10 mouse cellular contexts compared by ENCODE assay signal in the genomic region with DNA sequence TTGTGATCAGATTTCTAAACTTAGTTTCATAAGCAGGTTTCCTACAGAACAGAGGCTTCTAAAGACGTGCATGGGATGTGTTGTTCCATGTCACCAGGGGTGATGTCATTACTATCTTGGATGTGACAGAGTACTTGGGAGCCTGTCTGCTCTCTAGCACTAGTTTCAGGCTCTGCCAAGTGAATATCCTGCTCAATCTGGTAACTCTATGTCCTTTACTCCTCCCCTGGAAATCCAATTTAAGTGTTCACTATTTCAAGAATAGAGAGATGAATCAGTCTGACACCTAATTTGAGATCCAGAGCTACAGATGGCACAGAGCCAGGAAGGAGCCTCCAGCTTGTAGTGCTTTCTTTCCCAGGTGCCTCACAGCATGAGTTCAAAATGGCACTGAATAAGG. TPM values are rescaled to one million over a fixed set of nuclear protein-coding genes. Genes with fewer than 3 reads are reported as not detected.
A peak's percentile ranks its signal among the peaks of the same experiment; 100 is the strongest.
DNase-seq lines count a peak whose midpoint lies in the region; ATAC-seq and TF ChIP-seq lines count a peak whose summit lies in the region.
"Had no signal": no experiment of that assay in that cellular context is flagged by ENCODE, and none has a peak within 500 bp of the region (broad histone marks: within the 10 kb centered on the region; RNA-seq: fewer than 3 reads in every experiment).

No protein-coding gene starts in this region.

- no peak for TF ChIP-seq CTCF in cortical plate, adult 2 months (IDR thresholded peaks at IDR 0.05; ENCODE audit: extremely low read depth, insufficient read depth, low read length)
- TF ChIP-seq CTCF in stomach, postnatal 0 days (IDR thresholded peaks at IDR 0.05; ENCODE audit: low read depth): no peak

- 47% methylated on average over 1 of the region's 1 CpGs for WGBS in heart, embryonic 16.5 days
- 90% methylated on average over 1 of the region's 1 CpGs for WGBS in embryonic facial prominence, embryonic 10.5 days
- 37% methylated on average over 1 of the region's 1 CpGs for WGBS in stomach, postnatal 0 days

- no peak for TF ChIP-seq POLR2A in cortical plate, adult 2 months (IDR thresholded peaks at IDR 0.05; ENCODE audit: extremely low read depth, insufficient read depth, low read length)

- no peaks in the 10 kb centered on the region for H3K27me3 ChIP-seq in heart, embryonic 16.5 days (ENCODE audit: control insufficient read depth, insufficient read depth, low read length)
- no peaks in the 10 kb centered on the region for H3K27me3 ChIP-seq in embryonic facial prominence, embryonic 10.5 days (replicated peaks; ENCODE audit: low read depth, poor library complexity, severe bottlenecking)
- H3K27me3 ChIP-seq in stomach, postnatal 0 days (ENCODE audit: control insufficient read depth, insufficient read depth, low read length): no peaks in the 10 kb centered on the region

- intact Hi-C loops in left cerebral cortex, postnatal 10 days (cut with DNase I): no loop called here

- H3K36me3 ChIP-seq in heart, embryonic 16.5 days (ENCODE audit: control insufficient read depth, insufficient read depth): peaks cover 21% of the 10 kb centered on the region
- H3K36me3 ChIP-seq in embryonic facial prominence, embryonic 10.5 days (replicated peaks): peaks cover 60% of the 10 kb centered on the region
- H3K36me3 ChIP-seq in stomach, postnatal 0 days (ENCODE audit: control insufficient read depth, insufficient read depth, low read length): peaks cover 7% of the 10 kb centered on the region; the same call in 1 of the 2 replicates

- H3K9me3 ChIP-seq in heart, embryonic 16.5 days (replicated peaks; ENCODE audit: control insufficient read depth, low read length): no peaks in the 10 kb centered on the region
- no peaks in the 10 kb centered on the region for H3K9me3 ChIP-seq in embryonic facial prominence, embryonic 10.5 days
- H3K9me3 ChIP-seq in stomach, postnatal 0 days (ENCODE audit: control insufficient read depth, low read length): no peaks in the 10 kb centered on the region
- H3K9me3 ChIP-seq: limb, embryonic 10.5 days had no signal

- no peak for TF ChIP-seq EP300 in stomach, postnatal 0 days (optimal IDR thresholded peaks at IDR 0.05)

- H3K4me1 ChIP-seq in cortical plate, adult 2 months (ENCODE audit: control insufficient read depth, insufficient read depth, low read length): peaks cover 8% of the 10 kb centered on the region; the same call in 1 of the 2 replicates
- H3K4me1 ChIP-seq in heart, embryonic 16.5 days (ENCODE audit: control insufficient read depth, insufficient read depth, low read length): peaks cover 10% of the 10 kb centered on the region
- H3K4me1 ChIP-seq in embryonic facial prominence, embryonic 10.5 days: no peaks in the 10 kb centered on the region
- H3K4me1 ChIP-seq in stomach, postnatal 0 days (replicated peaks; ENCODE audit: control insufficient read depth, insufficient read depth): peaks cover 2% of the 10 kb centered on the region; the same call in 1 of the 2 replicates
- H3K4me1 ChIP-seq: limb, embryonic 10.5 days had no signal

- ATAC-seq in heart, embryonic 16.5 days (replicated peaks; ENCODE audit: extremely low read depth, insufficient read depth, low FRiP score): peak; percentile 79
- no peak for ATAC-seq in stomach, postnatal 0 days (ENCODE audit: low FRiP score, low TSS enrichment)

- H3K4me3 ChIP-seq in cortical plate, adult 2 months (ENCODE audit: insufficient read depth, low read length): no peak overlapping the region
- no peak overlapping the region for H3K4me3 ChIP-seq in heart, embryonic 16.5 days (ENCODE audit: low read length)
- no peak overlapping the region for H3K4me3 ChIP-seq in embryonic facial prominence, embryonic 10.5 days
- no peak overlapping the region for H3K4me3 ChIP-seq in stomach, postnatal 0 days (ENCODE audit: low read depth, low read length)
- H3K4me3 ChIP-seq: limb, embryonic 10.5 days had no signal

- no peak overlapping the region for H3K4me2 ChIP-seq in heart, embryonic 16.5 days (ENCODE audit: low read depth, low read length)
- H3K4me2 ChIP-seq in stomach, postnatal 0 days (replicated peaks; ENCODE audit: low read depth): no peak overlapping the region

- DNase-seq in left cerebral cortex, adult 11 months (ENCODE audit: low spot score): peak; percentile 46
- DNase-seq in left cerebral cortex, postnatal 10 days (ENCODE audit: extremely low spot score in 1 of 2, low spot score in 2 of 2): no peak
- DNase-seq in skeletal muscle tissue, adult 2 months (ENCODE audit: low read depth, low spot score): peak; percentile 34
- no peak for DNase-seq in embryonic facial prominence, embryonic 10.5 days (ENCODE audit: low spot score)
- no peak for DNase-seq in stomach, postnatal 0 days (ENCODE audit: low spot score)
- DNase-seq in neural tube, embryonic 10.5 days (ENCODE audit: extremely low spot score, low spot score): no peak
- DNase-seq: adrenal gland, postnatal 14 days had no signal

- H3K9ac ChIP-seq in heart, embryonic 16.5 days (ENCODE audit: low read length): no peak overlapping the region
- H3K9ac ChIP-seq in stomach, postnatal 0 days (ENCODE audit: low read length): no peak overlapping the region

- H3K27ac ChIP-seq in cortical plate, adult 2 months (ENCODE audit: insufficient read depth, low read length): 0 out of 2 replicates have a peak overlapping the region, but pooled peaks have one; percentile 59
- H3K27ac ChIP-seq in heart, embryonic 16.5 days (ENCODE audit: low read length): peak overlapping the region; percentile 61
- H3K27ac ChIP-seq in embryonic facial prominence, embryonic 10.5 days (replicated peaks): no peak overlapping the region
- H3K27ac ChIP-seq in stomach, postnatal 0 days (replicated peaks): no peak overlapping the region
- H3K27ac ChIP-seq: limb, embryonic 10.5 days had no signal

RNA-seq across cellular contexts. Expression of a gene that starts 35.6 kb away (rescaled TPM):
- total RNA-seq in left cerebral cortex, postnatal 10 days (2021): 10 to 100 TPM; 51.9 to 56.8 TPM
- 23.5 and 25.1 TPM in 2 replicates for polyA plus RNA-seq in cortical plate, adult 2 months (2012; rRNA removed)
- 36.5 and 36.6 TPM in 2 replicates for polyA plus RNA-seq in heart, embryonic 16.5 days (2015; fragmentation: Nextera tagmentation; extraction: Ambion mirVana)
- polyA plus RNA-seq in embryonic facial prominence, embryonic 10.5 days (2016; fragmentation: Nextera tagmentation; extraction: Ambion mirVana): 97.6 and 99.9 TPM in 2 replicates
- polyA plus RNA-seq in stomach, postnatal 0 days (2015; fragmentation: Nextera tagmentation; extraction: Ambion mirVana): 44.7 and 45.6 TPM in 2 replicates

RNA-seq across cellular contexts. Expression of a gene that starts 41.8 kb away (rescaled TPM):
- 10 to 100 TPM; 75.3 to 81.9 TPM for total RNA-seq in left cerebral cortex, postnatal 10 days (2021)
- polyA plus RNA-seq in cortical plate, adult 2 months (2012; rRNA removed): 42.5 and 44.8 TPM in 2 replicates
- 40.1 and 40.5 TPM in 2 replicates for polyA plus RNA-seq in heart, embryonic 16.5 days (2015; fragmentation: Nextera tagmentation; extraction: Ambion mirVana)
- 30.4 and 30.9 TPM in 2 replicates for polyA plus RNA-seq in embryonic facial prominence, embryonic 10.5 days (2016; fragmentation: Nextera tagmentation; extraction: Ambion mirVana)
- polyA plus RNA-seq in stomach, postnatal 0 days (2015; fragmentation: Nextera tagmentation; extraction: Ambion mirVana): 26.7 and 28.0 TPM in 2 replicates

RNA-seq across cellular contexts. Expression of a gene that starts 54.7 kb away (rescaled TPM):
- total RNA-seq in left cerebral cortex, postnatal 10 days (2021): 10 to 100 TPM; 33.3 to 36.0 TPM
- 33.6 and 36.5 TPM in 2 replicates for polyA plus RNA-seq in cortical plate, adult 2 months (2012; rRNA removed)
- polyA plus RNA-seq in heart, embryonic 16.5 days (2015; fragmentation: Nextera tagmentation; extraction: Ambion mirVana): 25.2 and 28.0 TPM in 2 replicates
- 44.6 and 50.0 TPM in 2 replicates for polyA plus RNA-seq in embryonic facial prominence, embryonic 10.5 days (2016; fragmentation: Nextera tagmentation; extraction: Ambion mirVana)
- 20.5 and 21.7 TPM in 2 replicates for polyA plus RNA-seq in stomach, postnatal 0 days (2015; fragmentation: Nextera tagmentation; extraction: Ambion mirVana)

Comparison
In these comparisons a context has a peak if more than half of its experiments do, and no peak if none do; other contexts are left out.
1. DNase-seq: peak in left cerebral cortex, adult 11 months (single experiment) and skeletal muscle tissue, adult 2 months (single experiment); none in left cerebral cortex, postnatal 10 days (0 of 2), embryonic facial prominence, embryonic 10.5 days (single experiment), stomach, postnatal 0 days (single experiment) and neural tube, embryonic 10.5 days (single experiment).
2. H3K27ac ChIP-seq: peak in cortical plate, adult 2 months (single experiment) and heart, embryonic 16.5 days (single experiment); none in embryonic facial prominence, embryonic 10.5 days (single experiment) and stomach, postnatal 0 days (single experiment).